Mouse (Mus musculus) central nervous system, embryonic 14 days (tissue): ENCODE results near the gene Cldn22. TPM values are rescaled to one million over a fixed set of nuclear protein-coding genes. Genes with fewer than 3 reads are reported as not detected.

ENCODE experiments used
- polyA plus RNA-seq: library from polyadenylated mRNA; depleted of rRNA; stranded (reverse); fragments of >200 nt; gene quantifications from 2 replicates; pipeline ENCODE4 v1.2.3, GENCODE M21; 2012; rRNA removed

The Cldn22 gene
- 0.33 TPM in 1 of 2 replicates, not detected in the other for polyA plus RNA-seq

GRCm38 (mm10) chr8:47824182-47824581 is at the start of gene Cldn22:
Cldn22 (plus strand) TSS chr8:47824482.

GRCm38 (mm10) chr8:47821843-47822242 is 2.4 kb upstream of the Cldn22 start, which contains the start of gene Cldn24:
Cldn24 (plus strand) TSS chr8:47822143.

Other genes with a start within 250 kb of the Cldn22 start
- 15.1 and 16.6 TPM in 2 replicates for gene Ing2, start 148.9 kb upstream of the Cldn22 start, polyA plus RNA-seq
- 20.0 and 20.4 TPM in 2 replicates for gene Cdkn2aip, start 110.5 kb upstream of the Cldn22 start, polyA plus RNA-seq
- gene Cldn24, start 2.3 kb upstream of the Cldn22 start, polyA plus RNA-seq, result 0.54 TPM in 1 of 2 replicates, not detected in the other
- 4.8 and 6.3 TPM in 2 replicates for gene Wwc2, start 166.4 kb downstream of the Cldn22 start, polyA plus RNA-seq